Mouse (Mus musculus): ENCODE results near the gene Vwa3b.

DNA sequence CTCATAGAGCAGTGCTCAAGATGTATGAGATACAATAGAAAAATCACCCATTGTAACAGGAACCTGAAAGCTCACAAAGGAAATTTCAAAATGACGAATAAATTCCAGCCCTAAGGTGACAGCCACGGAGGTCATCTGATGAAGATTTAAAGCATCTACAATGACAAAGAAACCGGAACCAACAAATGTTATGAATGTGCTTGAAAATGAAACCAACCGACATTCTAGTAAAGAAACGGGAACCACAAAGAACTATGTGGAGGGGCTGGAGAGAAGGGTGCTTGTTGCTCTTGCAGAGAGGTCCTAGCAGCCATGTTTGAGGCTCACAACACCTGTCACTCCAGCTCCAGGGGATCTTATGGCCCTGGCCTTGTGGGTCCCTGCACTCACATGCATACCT lies 26.1 kb upstream of the Vwa3b start:
- TF ChIP-seq POLR2A (IDR thresholded peaks at IDR 0.05; ENCODE audit: extremely low read depth, insufficient read depth, low read length) (no peak), CTCF (IDR thresholded peaks at IDR 0.05; ENCODE audit: low read depth, low read length) (no peak)

All from liver, adult 2 months (tissue).